Comparison of ENCODE assay signal across 8 mouse cellular contexts in genomic region chr17:56023386-56023785, GRCm38 (mm10). TPM values are rescaled to one million over a fixed set of nuclear protein-coding genes. Genes with fewer than 3 reads are reported as not detected.
DNase-seq lines count a peak whose midpoint lies in the region; ATAC-seq and TF ChIP-seq lines count a peak whose summit lies in the region.
"Had no signal": no experiment of that assay in that cellular context is flagged by ENCODE, and none has a peak within 500 bp of the region (broad histone marks: within the 10 kb centered on the region; RNA-seq: fewer than 3 reads in every experiment).

No protein-coding gene starts in this region.

- H3K27ac ChIP-seq in bone marrow, adult 2 months (ENCODE audit: control insufficient read depth, insufficient read depth, low read depth, low read length, poor library complexity): peak overlapping the region; percentile 3; the same call in 1 of the 2 replicates

- peaks cover 19% of the 10 kb centered on the region for H3K4me1 ChIP-seq in bone marrow, adult 2 months (ENCODE audit: control insufficient read depth, insufficient read depth, low read length)

- TF ChIP-seq CTCF in bone marrow, adult 2 months (IDR thresholded peaks at IDR 0.05; ENCODE audit: control insufficient read depth, insufficient read depth, low read length): no peak

- H3K4me3 ChIP-seq in bone marrow, adult 2 months (replicated peaks; ENCODE audit: control insufficient read depth, low read depth, low read length): no peak overlapping the region

- peak; percentile 69 for ATAC-seq in granulocyte monocyte progenitor cell, adult 5-6 weeks (replicated peaks; ENCODE audit: poor library complexity, severe bottlenecking)
- peak; percentile 87 for ATAC-seq in megakaryocyte, adult 5-6 weeks (ENCODE audit: poor library complexity, severe bottlenecking)

- WGBS in bone marrow, adult 2 months: 10% methylated on average over 5 of the region's 5 CpGs

- TF ChIP-seq POLR2A in bone marrow, adult 2 months (IDR thresholded peaks at IDR 0.05; ENCODE audit: borderline replicate concordance, control insufficient read depth, low read depth, low read length): no peak

- peak; percentile 6 to 20 for DNase-seq in layer of hippocampus, postnatal 10 days (ENCODE audit: low spot score in 2 of 2)
- no peak for DNase-seq in layer of hippocampus, adult 9-10 months (ENCODE audit: low spot score)
- DNase-seq in left cerebral cortex, adult 8-10 months (ENCODE audit: low spot score in 2 of 2): no peak
- DNase-seq in retina, embryonic 14.5 days (ENCODE audit: low spot score): no peak
- DNase-seq: lung, embryonic 14.5 days had no signal

RNA-seq across cellular contexts. Expression of gene Sh3gl1, which starts 13.0 kb away (rescaled TPM):
- 10 to 100 TPM; 58.7 to 59.9 TPM for total RNA-seq in layer of hippocampus, postnatal 10 days (2021)
- 39.9 and 55.5 TPM in 2 replicates for polyA plus RNA-seq in bone marrow, adult 2 months (2011; ENCODE audit: insufficient read depth, insufficient read length, low replicate concordance, missing spikeins)
- total RNA-seq in granulocyte monocyte progenitor cell, adult 5-6 weeks (2014; fragmentation: Nextera tagmentation): 23.8 and 29.4 TPM in 2 replicates
- 23.0 and 25.3 TPM in 2 replicates for total RNA-seq in granulocyte monocyte progenitor cell, adult 5-6 weeks (2017)
- 21.7 and 22.3 TPM in 2 replicates for total RNA-seq in megakaryocyte, adult 5-6 weeks (2015)
- 28.4 and 35.0 TPM in 2 replicates for total RNA-seq in megakaryocyte, adult 5-6 weeks (2017)
- total RNA-seq in left cerebral cortex, adult 8-10 months (2022): 10 to 100 TPM; 31.2 to 36.7 (median 34.0) TPM

RNA-seq across cellular contexts. Expression of gene Chaf1a, which starts 16.9 kb away (rescaled TPM):
- total RNA-seq in layer of hippocampus, postnatal 10 days (2021): 1 to 10 TPM; 5.2 to 6.2 TPM
- 55.8 and 73.6 TPM in 2 replicates for polyA plus RNA-seq in bone marrow, adult 2 months (2011; ENCODE audit: insufficient read depth, insufficient read length, low replicate concordance, missing spikeins)
- 36.0 and 39.4 TPM in 2 replicates for total RNA-seq in granulocyte monocyte progenitor cell, adult 5-6 weeks (2014; fragmentation: Nextera tagmentation)
- 32.1 and 36.0 TPM in 2 replicates for total RNA-seq in granulocyte monocyte progenitor cell, adult 5-6 weeks (2017)
- total RNA-seq in megakaryocyte, adult 5-6 weeks (2015): 8.1 and 9.6 TPM in 2 replicates
- 18.3 and 22.2 TPM in 2 replicates for total RNA-seq in megakaryocyte, adult 5-6 weeks (2017)
- total RNA-seq in left cerebral cortex, adult 8-10 months (2022): 1 to 10 TPM; 2.6 to 3.5 (median 3.1) TPM

RNA-seq across cellular contexts. Expression of gene Mpnd, which starts 17.9 kb away (rescaled TPM):
- 100 to 1,000 TPM; 109 to 112 TPM for total RNA-seq in layer of hippocampus, postnatal 10 days (2021)
- polyA plus RNA-seq in bone marrow, adult 2 months (2011; ENCODE audit: insufficient read depth, insufficient read length, low replicate concordance, missing spikeins): 13.1 and 47.7 TPM in 2 replicates
- total RNA-seq in granulocyte monocyte progenitor cell, adult 5-6 weeks (2014; fragmentation: Nextera tagmentation): 22.0 and 30.8 TPM in 2 replicates
- total RNA-seq in granulocyte monocyte progenitor cell, adult 5-6 weeks (2017): 45.8 and 62.2 TPM in 2 replicates
- 23.2 and 28.6 TPM in 2 replicates for total RNA-seq in megakaryocyte, adult 5-6 weeks (2015)
- total RNA-seq in megakaryocyte, adult 5-6 weeks (2017): 95.5 and 112 TPM in 2 replicates
- 100 to 1,000 TPM; 107 to 123 (median 117) TPM for total RNA-seq in left cerebral cortex, adult 8-10 months (2022)

RNA-seq across cellular contexts. Expression of gene Stap2, which starts 18.0 kb away (rescaled TPM):
- total RNA-seq in layer of hippocampus, postnatal 10 days (2021): 1 to 10 TPM; 5.3 TPM
- 3.9 and 10.6 TPM in 2 replicates for polyA plus RNA-seq in bone marrow, adult 2 months (2011; ENCODE audit: insufficient read depth, insufficient read length, low replicate concordance, missing spikeins)
- total RNA-seq in granulocyte monocyte progenitor cell, adult 5-6 weeks (2014; fragmentation: Nextera tagmentation): not detected in 2 replicates
- 0.36 TPM in 1 of 2 replicates, not detected in the other for total RNA-seq in granulocyte monocyte progenitor cell, adult 5-6 weeks (2017)
- 0.25 and 0.62 TPM in 2 replicates for total RNA-seq in megakaryocyte, adult 5-6 weeks (2015)
- total RNA-seq in megakaryocyte, adult 5-6 weeks (2017): 0.22 and 0.24 TPM in 2 replicates
- 1 to 10 TPM; 1.7 to 2.4 (median 2.1) TPM for total RNA-seq in left cerebral cortex, adult 8-10 months (2022)

RNA-seq across cellular contexts. Expression of gene Fsd1, which starts 37.1 kb away (rescaled TPM):
- 100 to 1,000 TPM in 1 of 2 experiments, 10 to 100 TPM in 1; 98.0 to 101 TPM for total RNA-seq in layer of hippocampus, postnatal 10 days (2021)
- polyA plus RNA-seq in bone marrow, adult 2 months (2011; ENCODE audit: insufficient read depth, insufficient read length, low replicate concordance, missing spikeins): not detected in 2 replicates
- total RNA-seq in granulocyte monocyte progenitor cell, adult 5-6 weeks (2014; fragmentation: Nextera tagmentation): not detected in 2 replicates
- total RNA-seq in granulocyte monocyte progenitor cell, adult 5-6 weeks (2017): not detected in 2 replicates
- total RNA-seq in megakaryocyte, adult 5-6 weeks (2015): not detected in 2 replicates
- total RNA-seq in megakaryocyte, adult 5-6 weeks (2017): not detected in 2 replicates
- total RNA-seq in left cerebral cortex, adult 8-10 months (2022): 10 to 100 TPM; 73.6 to 91.7 (median 81.2) TPM

Comparison
In these comparisons a context has a peak if more than half of its experiments do, and no peak if none do; other contexts are left out.
1. DNase-seq: peak in layer of hippocampus, postnatal 10 days (2 of 2); none in layer of hippocampus, adult 9-10 months (single experiment), left cerebral cortex, adult 8-10 months (0 of 2) and retina, embryonic 14.5 days (single experiment).